24 mouse cellular contexts compared by ENCODE assay signal in genomic region chr6:14700030-14700429, GRCm38 (mm10). TPM values are rescaled to one million over a fixed set of nuclear protein-coding genes. Genes with fewer than 3 reads are reported as not detected.
DNase-seq lines count a peak whose midpoint lies in the region; ATAC-seq and TF ChIP-seq lines count a peak whose summit lies in the region.
"Had no signal": no experiment of that assay in that cellular context is flagged by ENCODE, and none has a peak within 500 bp of the region (broad histone marks: within the 10 kb centered on the region; RNA-seq: fewer than 3 reads in every experiment).

No protein-coding gene starts in this region.

- peak; percentile 89 for ATAC-seq in kidney, embryonic 14.5 days (ENCODE audit: low FRiP score, low TSS enrichment)
- ATAC-seq in lung, postnatal 0 days, result peak; percentile 72
- ATAC-seq: activated CD4-positive, CD25-positive, alpha-beta regulatory T cell, adult 4 months; forebrain, embryonic 14.5 days; Patski had no signal

- H3K4me3 ChIP-seq in kidney, embryonic 14.5 days (ENCODE audit: low read length), result no peak overlapping the region
- no peak overlapping the region for H3K4me3 ChIP-seq in lung, postnatal 0 days (ENCODE audit: low read depth, low read length)
- H3K4me3 ChIP-seq: embryonic facial prominence, embryonic 15.5 days; erythroblast, embryonic 14.5 days; forebrain, embryonic 10.5 days; gastrocnemius, adult 2 months; heart, embryonic 12.5 days; hindbrain, embryonic 10.5 days had no signal

- H3K9ac ChIP-seq in kidney, embryonic 14.5 days (ENCODE audit: low read depth, low read length), result no peak overlapping the region
- no peak overlapping the region for H3K9ac ChIP-seq in lung, postnatal 0 days (replicated peaks; ENCODE audit: low read depth)
- H3K9ac ChIP-seq: embryonic facial prominence, embryonic 15.5 days; heart, embryonic 12.5 days; hindbrain, embryonic 14.5 days had no signal

- no peak overlapping the region for H3K4me2 ChIP-seq in kidney, embryonic 14.5 days (replicated peaks; ENCODE audit: low read depth, low read length)
- no peak overlapping the region for H3K4me2 ChIP-seq in lung, postnatal 0 days (replicated peaks; ENCODE audit: low read depth, low read length)
- H3K4me2 ChIP-seq: embryonic facial prominence, embryonic 15.5 days; heart, embryonic 12.5 days; hindbrain, embryonic 14.5 days had no signal

- H3K4me1 ChIP-seq in kidney, embryonic 14.5 days (ENCODE audit: control insufficient read depth, insufficient read depth, low read length), result no peaks in the 10 kb centered on the region
- H3K4me1 ChIP-seq in lung, postnatal 0 days (ENCODE audit: insufficient read depth, low read depth, low read length), result no peaks in the 10 kb centered on the region
- H3K4me1 ChIP-seq: embryonic facial prominence, embryonic 15.5 days; forebrain, embryonic 10.5 days; heart, embryonic 12.5 days; hindbrain, embryonic 10.5 days had no signal

- H3K9me3 ChIP-seq in kidney, embryonic 14.5 days (ENCODE audit: control insufficient read depth, low read length), result no peaks in the 10 kb centered on the region
- no peaks in the 10 kb centered on the region for H3K9me3 ChIP-seq in lung, postnatal 0 days (ENCODE audit: low read length)
- H3K9me3 ChIP-seq: embryonic facial prominence, embryonic 15.5 days; forebrain, embryonic 10.5 days; heart, embryonic 12.5 days; hindbrain, embryonic 10.5 days had no signal

- peak; percentile 72 for TF ChIP-seq EP300 in lung, postnatal 0 days (IDR thresholded peaks at IDR 0.05)

- H3K27ac ChIP-seq in kidney, embryonic 14.5 days (ENCODE audit: low read depth, low read length), result 0 out of 2 replicates have a peak overlapping the region, but pooled peaks have one; percentile 24
- H3K27ac ChIP-seq in lung, postnatal 0 days (ENCODE audit: low read length), result peak overlapping the region; percentile 40; the same call in 1 of the 2 replicates
- H3K27ac ChIP-seq: embryonic facial prominence, embryonic 15.5 days; forebrain, embryonic 10.5 days; gastrocnemius, adult 2 months; hindbrain, embryonic 10.5 days; hindbrain, embryonic 14.5 days had no signal

- no peaks in the 10 kb centered on the region for H3K27me3 ChIP-seq in kidney, embryonic 14.5 days (ENCODE audit: control insufficient read depth, insufficient read depth, low read length)
- H3K27me3 ChIP-seq in lung, postnatal 0 days (replicated peaks; ENCODE audit: insufficient read depth, low read length), result no peaks in the 10 kb centered on the region
- H3K27me3 ChIP-seq: CH12.LX; embryonic facial prominence, embryonic 15.5 days; heart, embryonic 12.5 days; Patski had no signal

- no peaks in the 10 kb centered on the region for H3K36me3 ChIP-seq in kidney, embryonic 14.5 days (ENCODE audit: control insufficient read depth, insufficient read depth, low read length)
- H3K36me3 ChIP-seq in lung, postnatal 0 days (ENCODE audit: insufficient read depth, low read length), result no peaks in the 10 kb centered on the region
- H3K36me3 ChIP-seq: embryonic facial prominence, embryonic 15.5 days; forebrain, embryonic 10.5 days; heart, embryonic 12.5 days; hindbrain, embryonic 10.5 days had no signal

- DNase-seq in kidney, adult 18-20 months, result no peak
- DNase-seq in lung, adult 18-20 months, result peak; percentile 9 to 38
- DNase-seq in lung, postnatal 14 days, result no peak
- DNase-seq in lung, postnatal 0 days (ENCODE audit: low spot score), result peak; percentile 63
- DNase-seq in lung, postnatal 4 days, result peak; percentile 12 to 23
- no peak for DNase-seq in spleen, adult 12 weeks (ENCODE audit: low spot score)
- DNase-seq: adrenal gland, adult 2 months; adrenal gland, postnatal 25 days; cerebellum, adult 18-20 months; cerebellum, adult 9-11 months; cerebellum, postnatal 36 days; gastrocnemius, adult 2 months; gastrocnemius, postnatal 25 days had no signal

- no peak for TF ChIP-seq CTCF in lung, postnatal 0 days (IDR thresholded peaks at IDR 0.05)

RNA-seq across cellular contexts. Expression of gene Ppp1r3a, which starts 55.0 kb away (rescaled TPM):
- polyA plus RNA-seq in kidney, embryonic 14.5 days (2014; fragmentation: Nextera tagmentation; extraction: Ambion mirVana), result 0.06 TPM in 1 of 2 replicates, not detected in the other
- 0.13 and 0.17 TPM in 2 replicates for polyA plus RNA-seq in lung, postnatal 0 days (2015; fragmentation: Nextera tagmentation; extraction: Ambion mirVana)
- polyA plus RNA-seq: activated CD4-positive, CD25-positive, alpha-beta regulatory T cell, adult 4 months; adrenal gland, adult 2 months; erythroblast, embryonic 14.5 days; forebrain, embryonic 10.5 days; forebrain, embryonic 14.5 days; hindbrain, embryonic 10.5 days; hindbrain, embryonic 14.5 days; Patski had no signal

Comparison
In these comparisons a context has a peak if more than half of its experiments do, and no peak if none do; other contexts are left out.
1. DNase-seq: peak in lung, adult 18-20 months (2 of 2), lung, postnatal 0 days (single experiment) and lung, postnatal 4 days (2 of 2); none in kidney, adult 18-20 months (single experiment), lung, postnatal 14 days (single experiment) and spleen, adult 12 weeks (single experiment).